ENCODE assay signal across 15 mouse cellular contexts in the genomic region with DNA sequence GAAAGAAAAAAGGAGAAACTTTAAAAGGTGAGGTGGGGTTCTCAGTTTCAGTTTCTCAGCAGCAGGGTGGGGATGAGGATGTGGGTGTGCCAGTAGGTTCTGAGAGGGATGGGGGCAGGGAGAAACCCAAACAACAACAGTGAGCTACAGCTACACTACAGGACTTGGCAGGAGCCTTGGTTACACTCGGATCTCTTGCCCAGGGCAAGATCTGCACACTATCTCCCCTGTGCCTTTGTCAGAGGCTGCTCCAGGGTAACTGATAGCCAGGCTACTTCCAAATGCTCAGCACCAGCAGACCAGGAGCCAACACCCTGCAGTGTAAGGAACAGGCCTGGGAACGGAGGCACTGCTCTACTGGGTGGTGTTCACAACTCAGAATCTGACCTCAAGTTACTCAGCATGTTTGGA. TPM values are rescaled to one million over a fixed set of nuclear protein-coding genes. Genes with fewer than 3 reads are reported as not detected.
DNase-seq lines count a peak whose midpoint lies in the region; ATAC-seq lines count a peak whose summit lies in the region.
"Had no signal": no experiment of that assay in that cellular context is flagged by ENCODE, and none has a peak within 500 bp of the region (broad histone marks: within the 10 kb centered on the region; RNA-seq: fewer than 3 reads in every experiment).

No protein-coding gene starts in this region.

- H3K4me2 ChIP-seq in heart, embryonic 12.5 days: no peak overlapping the region
- H3K4me2 ChIP-seq in liver, embryonic 16.5 days (ENCODE audit: low read depth, low read length): peak overlapping the region; percentile 24; the same call in 1 of the 2 replicates
- H3K4me2 ChIP-seq: limb, embryonic 13.5 days; midbrain, embryonic 12.5 days; neural tube, embryonic 13.5 days had no signal

- H3K36me3 ChIP-seq in heart, embryonic 12.5 days: no peaks in the 10 kb centered on the region
- no peaks in the 10 kb centered on the region for H3K36me3 ChIP-seq in liver, embryonic 16.5 days (ENCODE audit: control insufficient read depth, insufficient read depth)
- H3K36me3 ChIP-seq: midbrain, embryonic 12.5 days; neural tube, embryonic 13.5 days had no signal

- no peaks in the 10 kb centered on the region for H3K27me3 ChIP-seq in heart, embryonic 12.5 days (replicated peaks)
- no peaks in the 10 kb centered on the region for H3K27me3 ChIP-seq in liver, embryonic 16.5 days (ENCODE audit: control insufficient read depth, insufficient read depth, low read depth, low read length)
- H3K27me3 ChIP-seq: limb, embryonic 13.5 days; midbrain, embryonic 12.5 days; neural tube, embryonic 13.5 days had no signal

- no peak for DNase-seq in heart, postnatal 36 days
- peak; percentile 39 for DNase-seq in c-Kit-positive CD71-positive TER-119-positive erythroid progenitor cells, embryonic 14.5 days (ENCODE audit: low spot score)
- no peak for DNase-seq in layer of hippocampus, postnatal 25 days (ENCODE audit: extremely low spot score in 1 of 2, low spot score in 1 of 2)
- DNase-seq in urinary bladder, postnatal 25 days (ENCODE audit: low spot score): no peak
- DNase-seq in retina, postnatal 1 day: no peak
- DNase-seq: cerebellum, adult 2 months had no signal

- H3K27ac ChIP-seq in heart, embryonic 12.5 days (ENCODE audit: poor library complexity, severe bottlenecking): peak overlapping the region; percentile 58
- H3K27ac ChIP-seq in liver, embryonic 16.5 days (ENCODE audit: low read length): peak overlapping the region; percentile 21; the same call in 1 of the 2 replicates
- H3K27ac ChIP-seq: limb, embryonic 13.5 days; midbrain, embryonic 12.5 days; neural tube, embryonic 13.5 days had no signal

- H3K4me3 ChIP-seq in heart, embryonic 12.5 days: no peak overlapping the region
- H3K4me3 ChIP-seq in liver, embryonic 16.5 days (ENCODE audit: low read depth, low read length): no peak overlapping the region
- H3K4me3 ChIP-seq: limb, embryonic 13.5 days; midbrain, embryonic 12.5 days; neural tube, embryonic 13.5 days had no signal

- peaks cover 12% of the 10 kb centered on the region for H3K4me1 ChIP-seq in heart, embryonic 12.5 days (replicated peaks)
- H3K4me1 ChIP-seq in liver, embryonic 16.5 days (ENCODE audit: control insufficient read depth, low read depth, low read length): peaks cover 12% of the 10 kb centered on the region
- H3K4me1 ChIP-seq: limb, embryonic 13.5 days; midbrain, embryonic 12.5 days had no signal

- H3K9ac ChIP-seq in heart, embryonic 12.5 days: no peak overlapping the region
- 0 out of 2 replicates have a peak overlapping the region, but pooled peaks have one; percentile 12 for H3K9ac ChIP-seq in liver, embryonic 16.5 days (ENCODE audit: low read depth, low read length)
- H3K9ac ChIP-seq: limb, embryonic 13.5 days; midbrain, embryonic 12.5 days; neural tube, embryonic 13.5 days had no signal

- WGBS in heart, embryonic 12.5 days: 34% methylated on average over 2 of the region's 2 CpGs
- 35% methylated on average over 2 of the region's 2 CpGs for WGBS in liver, embryonic 16.5 days (ENCODE audit: insufficient replicate concordance)

- no peaks in the 10 kb centered on the region for H3K9me3 ChIP-seq in heart, embryonic 12.5 days (replicated peaks)
- H3K9me3 ChIP-seq in liver, embryonic 16.5 days (replicated peaks; ENCODE audit: control insufficient read depth, low read length): no peaks in the 10 kb centered on the region; the same call in 1 of the 2 replicates
- H3K9me3 ChIP-seq: limb, embryonic 13.5 days; midbrain, embryonic 12.5 days; neural tube, embryonic 13.5 days had no signal

- intact Hi-C loops in heart, postnatal 36 days (cut with DNase I): no loop called here

- peak; percentile 39 for ATAC-seq in heart, embryonic 12.5 days (ENCODE audit: insufficient number of reproducible peaks, low FRiP score)
- peak; percentile 85 for ATAC-seq in CD4-positive, CD25-positive, alpha-beta regulatory T cell, adult 4 months
- peak; percentile 72 for ATAC-seq in liver, embryonic 16.5 days (ENCODE audit: low read depth)
- ATAC-seq: intestine, postnatal 0 days had no signal

RNA-seq across cellular contexts. Expression of a gene that starts 15.0 kb away (rescaled TPM):
- polyA plus RNA-seq in heart, embryonic 12.5 days (2016; fragmentation: Nextera tagmentation; extraction: Ambion mirVana): 5.1 and 7.2 TPM in 2 replicates
- 100 to 1,000 TPM; 146 to 148 TPM for total RNA-seq in heart, postnatal 36 days (2021)
- 10 to 100 TPM; 52.8 to 77.1 TPM for polyA plus RNA-seq in CD4-positive, CD25-positive, alpha-beta regulatory T cell, adult 4 months (2017; shearing (Covaris generic))
- 3.3 and 5.6 TPM in 2 replicates for polyA plus RNA-seq in liver, embryonic 16.5 days (2015; fragmentation: Nextera tagmentation; extraction: Ambion mirVana)
- total RNA-seq in layer of hippocampus, postnatal 25 days (2021): 10 to 100 TPM; 36.5 to 39.6 TPM
- polyA plus RNA-seq: neural tube, embryonic 13.5 days had no signal

RNA-seq across cellular contexts. Expression of a gene that starts 23.0 kb away (rescaled TPM):
- 0.30 and 1.4 TPM in 2 replicates for polyA plus RNA-seq in heart, embryonic 12.5 days (2016; fragmentation: Nextera tagmentation; extraction: Ambion mirVana)
- not detected for total RNA-seq in heart, postnatal 36 days (2021)
- polyA plus RNA-seq in CD4-positive, CD25-positive, alpha-beta regulatory T cell, adult 4 months (2017; shearing (Covaris generic)): not detected
- polyA plus RNA-seq in liver, embryonic 16.5 days (2015; fragmentation: Nextera tagmentation; extraction: Ambion mirVana): 57.6 and 60.4 TPM in 2 replicates
- total RNA-seq in layer of hippocampus, postnatal 25 days (2021): not detected
- total RNA-seq: gastrocnemius, postnatal 4 days had no signal
- polyA plus RNA-seq: C2C12; cerebellum, adult 2 months; limb, embryonic 13.5 days; midbrain, embryonic 12.5 days; neural tube, embryonic 13.5 days had no signal

RNA-seq across cellular contexts. Expression of a gene that starts 57.3 kb away (rescaled TPM):
- polyA plus RNA-seq in heart, embryonic 12.5 days (2016; fragmentation: Nextera tagmentation; extraction: Ambion mirVana): 58.9 and 59.3 TPM in 2 replicates
- total RNA-seq in heart, postnatal 36 days (2021): 10 to 100 TPM; 31.3 to 51.2 TPM
- polyA plus RNA-seq in CD4-positive, CD25-positive, alpha-beta regulatory T cell, adult 4 months (2017; shearing (Covaris generic)): 10 to 100 TPM; 53.7 to 54.3 TPM
- polyA plus RNA-seq in liver, embryonic 16.5 days (2015; fragmentation: Nextera tagmentation; extraction: Ambion mirVana): 14.9 and 15.0 TPM in 2 replicates
- total RNA-seq in layer of hippocampus, postnatal 25 days (2021): 10 to 100 TPM; 41.8 to 47.2 TPM

Comparison
In these comparisons a context has a peak if more than half of its experiments do, and no peak if none do; other contexts are left out.
1. RNA of a gene that starts 23.0 kb away (polyA plus RNA-seq): 57.6 to 60.4 TPM in liver, embryonic 16.5 days; 0.30 to 1.4 TPM in heart, embryonic 12.5 days and not detected in CD4-positive, CD25-positive, alpha-beta regulatory T cell, adult 4 months; every median in the first group is over 10 times any median in the second.
2. Peak in every context shown above with its lines, with median percentiles within 50 percentile points of each other: ATAC-seq.